Mouse (Mus musculus): ENCODE measurements around the gene Sh2d2a.
"Not testable (repeated sequence)": the region's sequence is repeated elsewhere in the genome, so short reads cannot be mapped to it uniquely, and the experiment has no call there.

Sh2d2a gene

GRCm38 (mm10) chr3:87855936-87856335, 9.4 kb downstream of the Sh2d2a start:
- no peak for DNase-seq (ENCODE audit: low read depth, low spot score)

GRCm38 (mm10) chr3:87857666-87858065, 11.1 kb downstream of the Sh2d2a start:
- no peak for DNase-seq (ENCODE audit: low read depth, low spot score)

- peak; percentile 68 for DNase-seq (ENCODE audit: low read depth, low spot score)
Measured at GRCm38 (mm10) chr3:87859813-87860212, 13.3 kb downstream of the Sh2d2a start.

- not testable (repeated sequence) for DNase-seq (ENCODE audit: low read depth, low spot score)
Measured at GRCm38 (mm10) chr3:87864111-87864510, 17.6 kb downstream of the Sh2d2a start.

- DNase-seq (ENCODE audit: low read depth, low spot score), result no peak
Measured at GRCm38 (mm10) chr3:87877730-87878129, 31.2 kb downstream of the Sh2d2a start.

GRCm38 (mm10) chr3:87884291-87884690, 37.7 kb downstream of the Sh2d2a start:
- DNase-seq (ENCODE audit: low read depth, low spot score), result no peak

- DNase-seq (ENCODE audit: low read depth, low spot score), result peak; percentile 67
Measured at GRCm38 (mm10) chr3:87884708-87885251, 38.2 kb downstream of the Sh2d2a start.

- peak; percentile 97 for DNase-seq (ENCODE audit: low read depth, low spot score)
Measured at GRCm38 (mm10) chr3:87885281-87886003, 38.9 kb downstream of the Sh2d2a start, which contains the start of gene Prcc. Gene Prcc, minus strand, starts transcription at chr3:87885608.

GRCm38 (mm10) chr3:87886004-87886365, 39.4 kb downstream of the Sh2d2a start:
- no peak for DNase-seq (ENCODE audit: low read depth, low spot score)

GRCm38 (mm10) chr3:87886416-87886815, 39.9 kb downstream of the Sh2d2a start:
- DNase-seq (ENCODE audit: low read depth, low spot score), result no peak

- peak; percentile 50 for DNase-seq (ENCODE audit: low read depth, low spot score)
Measured at GRCm38 (mm10) chr3:87887400-87887799, 40.8 kb downstream of the Sh2d2a start.

GRCm38 (mm10) chr3:87891481-87891880, 44.9 kb downstream of the Sh2d2a start:
- no peak for DNase-seq (ENCODE audit: low read depth, low spot score)

GRCm38 (mm10) chr3:87893367-87893905, 46.9 kb downstream of the Sh2d2a start:
- no peak for DNase-seq (ENCODE audit: low read depth, low spot score)

- no peak for DNase-seq (ENCODE audit: low read depth, low spot score)
Measured at GRCm38 (mm10) chr3:87899266-87899665, 52.7 kb downstream of the Sh2d2a start.

- no peak for DNase-seq (ENCODE audit: low read depth, low spot score)
Measured at GRCm38 (mm10) chr3:87899776-87900175, 53.2 kb downstream of the Sh2d2a start.

GRCm38 (mm10) chr3:87901036-87901624, 54.6 kb downstream of the Sh2d2a start:
- DNase-seq (ENCODE audit: low read depth, low spot score), result no peak

- DNase-seq (ENCODE audit: low read depth, low spot score), result not testable (repeated sequence)
Measured at GRCm38 (mm10) chr3:87901959-87902358, 55.4 kb downstream of the Sh2d2a start.

GRCm38 (mm10) chr3:87903821-87904220, 57.3 kb downstream of the Sh2d2a start:
- DNase-seq (ENCODE audit: low read depth, low spot score), result no peak

Data from A20 (cell line).